Mouse (Mus musculus): ENCODE results near the gene Sema4b. TPM values are rescaled to one million over a fixed set of nuclear protein-coding genes. Genes with fewer than 3 reads are reported as not detected.

Sema4b gene
- polyA plus RNA-seq, 1 experiment from 2014 or later = 6.9 TPM

DNA sequence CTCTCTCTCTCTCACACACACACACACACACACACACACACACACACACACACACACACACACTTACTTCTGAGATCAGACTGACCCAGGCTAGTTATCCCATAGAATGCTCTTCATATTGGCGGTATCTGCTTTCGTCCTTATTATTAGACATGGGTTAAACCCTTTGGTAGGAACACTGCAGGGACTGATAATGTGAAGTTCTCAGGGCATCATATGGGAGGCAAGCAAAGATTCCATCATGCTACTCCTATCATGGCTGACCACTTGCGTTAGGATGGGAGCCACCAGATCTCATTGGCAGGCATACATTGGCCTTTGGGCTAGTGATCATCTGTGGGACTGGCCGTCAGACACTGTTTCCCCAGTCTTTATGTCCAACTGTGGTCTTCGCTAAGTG is 8.5 kb downstream of the Sema4b start:
- H3K36me3 ChIP-seq (replicated peaks; ENCODE audit: control insufficient read depth, insufficient read depth, low read depth, low read length) = no peaks in the 10 kb centered on the region
- H3K4me1 ChIP-seq (ENCODE audit: control insufficient read depth, insufficient read depth, low read length) = peaks cover 4% of the 10 kb centered on the region; the same call in 1 of the 2 replicates
- no peaks in the 10 kb centered on the region for H3K27me3 ChIP-seq (ENCODE audit: control insufficient read depth, insufficient read depth, low read length)
- H3K9me3 ChIP-seq (replicated peaks; ENCODE audit: control insufficient read depth, low read length) = no peaks in the 10 kb centered on the region
- WGBS = 88% methylated on average over 5 of the region's 5 CpGs
- H3K4me3 ChIP-seq (ENCODE audit: low read depth, low read length) = no peak overlapping the region
- no peak overlapping the region for H3K9ac ChIP-seq (replicated peaks; ENCODE audit: low read length)
- H3K4me2 ChIP-seq (ENCODE audit: low read depth, low read length) = no peak overlapping the region
- ATAC-seq (replicated peaks; ENCODE audit: insufficient number of reproducible peaks, low FRiP score, low TSS enrichment, low read depth) = no peak
- H3K27ac ChIP-seq (replicated peaks; ENCODE audit: low read depth, low read length) = no peak overlapping the region
- no peak for DNase-seq (ENCODE audit: low spot score)

DNA sequence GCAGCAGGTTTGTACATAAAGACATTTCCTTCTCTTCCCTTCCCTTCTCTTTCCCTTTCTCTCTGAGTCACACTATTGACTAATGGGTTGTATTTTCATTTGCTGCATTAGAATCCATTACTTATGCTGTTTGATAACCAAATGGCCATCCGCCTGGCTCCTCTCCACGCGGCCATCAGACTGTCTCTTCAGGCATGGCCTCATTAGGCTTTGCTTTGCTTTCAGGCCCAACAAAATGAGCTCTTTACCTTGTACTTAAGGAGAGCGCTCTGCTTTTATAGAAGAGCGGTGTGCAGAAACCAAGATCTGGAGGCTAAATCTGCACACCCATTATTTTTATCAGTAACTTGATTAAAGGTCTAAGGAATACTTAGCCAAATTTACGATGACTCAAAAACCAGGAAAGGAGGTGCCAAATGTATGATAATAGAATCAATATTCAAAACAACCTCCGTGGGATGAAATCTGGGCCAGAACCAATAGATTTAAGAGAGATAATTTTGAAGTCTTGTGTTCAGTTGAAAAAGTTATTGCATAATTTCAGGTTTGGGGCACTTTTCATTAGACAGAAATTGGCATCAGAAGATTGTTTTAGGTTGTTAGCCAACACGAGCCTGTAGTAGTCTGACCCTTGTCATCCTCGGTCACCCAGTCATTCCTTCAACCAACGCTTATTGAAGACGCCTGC is 9.1 kb downstream of the Sema4b start:
- no peak overlapping the region for H3K4me3 ChIP-seq (ENCODE audit: low read depth, low read length)
- no peaks in the 10 kb centered on the region for H3K36me3 ChIP-seq (replicated peaks; ENCODE audit: control insufficient read depth, insufficient read depth, low read depth, low read length)
- no peak overlapping the region for H3K27ac ChIP-seq (replicated peaks; ENCODE audit: low read depth, low read length)
- no peak overlapping the region for H3K9ac ChIP-seq (replicated peaks; ENCODE audit: low read length)
- no peak overlapping the region for H3K4me2 ChIP-seq (ENCODE audit: low read depth, low read length)
- DNase-seq (ENCODE audit: low spot score) = no peak
- peaks cover 4% of the 10 kb centered on the region; the same call in 1 of the 2 replicates for H3K4me1 ChIP-seq (ENCODE audit: control insufficient read depth, insufficient read depth, low read length)
- H3K27me3 ChIP-seq (ENCODE audit: control insufficient read depth, insufficient read depth, low read length) = no peaks in the 10 kb centered on the region
- no peak for ATAC-seq (replicated peaks; ENCODE audit: insufficient number of reproducible peaks, low FRiP score, low TSS enrichment, low read depth)
- 89% methylated on average over 10 of the region's 11 CpGs for WGBS
- H3K9me3 ChIP-seq (replicated peaks; ENCODE audit: control insufficient read depth, low read length) = no peaks in the 10 kb centered on the region

DNA sequence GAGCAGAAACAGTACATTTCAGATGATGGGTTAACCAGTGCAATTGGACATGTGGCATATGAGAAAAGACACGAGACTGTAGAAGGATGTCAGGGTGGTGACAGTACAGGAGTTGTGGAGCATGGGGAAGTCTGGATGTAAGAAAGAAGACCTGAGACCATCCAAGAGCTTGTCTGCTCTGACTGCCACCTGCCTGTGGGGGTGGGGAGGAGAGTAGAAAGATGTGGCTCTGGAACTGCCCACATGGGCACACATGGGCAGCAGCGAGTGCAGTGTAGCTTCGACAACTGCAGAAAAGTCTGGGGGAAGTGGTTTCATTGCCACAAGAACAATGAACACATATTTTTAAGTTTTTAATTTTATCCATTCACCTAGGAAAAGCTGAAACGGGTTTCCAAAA is 10.7 kb downstream of the Sema4b start:
- Histone ChIP-seq H3K9me3 (replicated peaks; ENCODE audit: control insufficient read depth, low read length) (no peaks in the 10 kb centered on the region), H3K9ac (replicated peaks; ENCODE audit: low read length) (no peak overlapping the region; the same call in 1 of the 2 replicates), H3K27me3 (ENCODE audit: control insufficient read depth, insufficient read depth, low read length) (no peaks in the 10 kb centered on the region), H3K27ac (replicated peaks; ENCODE audit: low read depth, low read length) (no peak overlapping the region), H3K4me1 (ENCODE audit: control insufficient read depth, insufficient read depth, low read length) (peaks cover under 1% of the 10 kb centered on the region; the same call in 1 of the 2 replicates), H3K36me3 (replicated peaks; ENCODE audit: control insufficient read depth, insufficient read depth, low read depth, low read length) (no peaks in the 10 kb centered on the region), H3K4me3 (ENCODE audit: low read depth, low read length) (peak overlapping the region; percentile 66), H3K4me2 (ENCODE audit: low read depth, low read length) (peak overlapping the region; percentile 84)
- ATAC-seq (replicated peaks; ENCODE audit: insufficient number of reproducible peaks, low FRiP score, low TSS enrichment, low read depth) = no peak
- WGBS = 16% methylated on average over 4 of the region's 4 CpGs
- DNase-seq (ENCODE audit: low spot score) = no peak

DNA sequence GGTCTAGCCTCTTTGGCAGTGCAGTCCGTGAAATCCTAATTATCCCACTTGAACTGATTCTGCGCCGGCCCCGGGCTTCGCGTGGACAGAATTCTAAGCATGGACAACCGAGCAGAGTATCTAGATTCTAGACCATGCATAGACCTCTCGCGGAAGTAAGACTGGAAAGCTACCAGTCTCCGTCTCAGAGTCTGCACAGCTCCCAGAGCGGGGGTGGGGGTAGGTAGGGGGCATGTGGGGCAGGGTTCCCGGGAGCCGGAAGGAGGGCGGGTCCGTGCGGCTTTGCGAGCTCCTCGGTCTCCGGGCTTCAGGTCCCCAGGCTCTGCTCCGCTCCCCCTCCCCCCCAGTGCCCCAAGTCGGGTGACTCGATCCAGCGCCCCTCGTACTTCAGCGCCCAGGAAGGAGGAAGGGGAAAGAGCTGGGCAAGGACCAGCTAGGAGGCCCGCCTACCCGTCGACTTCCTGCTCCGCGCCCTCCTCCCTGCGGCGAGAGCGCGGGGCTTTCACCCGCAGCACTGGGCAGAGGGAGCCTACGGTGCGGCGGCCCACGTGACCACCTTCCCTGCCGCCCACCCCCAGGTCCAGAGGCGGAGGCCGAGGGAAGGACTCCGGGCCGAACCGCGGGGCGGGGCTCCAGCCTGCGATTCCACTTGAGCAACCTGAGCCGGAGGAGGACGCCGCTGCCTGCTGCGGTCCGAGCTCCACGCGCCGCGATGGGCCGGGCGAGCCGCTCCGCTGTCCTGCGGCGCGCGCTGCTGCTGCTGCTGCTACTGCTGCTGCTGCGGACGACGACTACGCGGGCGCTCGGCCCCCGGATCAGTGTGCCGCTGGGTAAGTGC is 11.5 kb downstream of the Sema4b start:
- ATAC-seq (replicated peaks; ENCODE audit: insufficient number of reproducible peaks, low FRiP score, low TSS enrichment, low read depth) = peak; percentile 94
- Histone ChIP-seq H3K4me1 (ENCODE audit: control insufficient read depth, insufficient read depth, low read length) (no peaks in the 10 kb centered on the region), H3K27me3 (ENCODE audit: control insufficient read depth, insufficient read depth, low read length) (no peaks in the 10 kb centered on the region), H3K36me3 (replicated peaks; ENCODE audit: control insufficient read depth, insufficient read depth, low read depth, low read length) (no peaks in the 10 kb centered on the region), H3K4me2 (ENCODE audit: low read depth, low read length) (peak overlapping the region; percentile 84), H3K9ac (replicated peaks; ENCODE audit: low read length) (peak overlapping the region; percentile 83), H3K27ac (replicated peaks; ENCODE audit: low read depth, low read length) (peak overlapping the region; percentile 92), H3K9me3 (replicated peaks; ENCODE audit: control insufficient read depth, low read length) (no peaks in the 10 kb centered on the region), H3K4me3 (ENCODE audit: low read depth, low read length) (peak overlapping the region; percentile 66)
- peak; percentile 94 for DNase-seq (ENCODE audit: low spot score)
- under 1% methylated on average over 68 of the region's 74 CpGs for WGBS

DNA sequence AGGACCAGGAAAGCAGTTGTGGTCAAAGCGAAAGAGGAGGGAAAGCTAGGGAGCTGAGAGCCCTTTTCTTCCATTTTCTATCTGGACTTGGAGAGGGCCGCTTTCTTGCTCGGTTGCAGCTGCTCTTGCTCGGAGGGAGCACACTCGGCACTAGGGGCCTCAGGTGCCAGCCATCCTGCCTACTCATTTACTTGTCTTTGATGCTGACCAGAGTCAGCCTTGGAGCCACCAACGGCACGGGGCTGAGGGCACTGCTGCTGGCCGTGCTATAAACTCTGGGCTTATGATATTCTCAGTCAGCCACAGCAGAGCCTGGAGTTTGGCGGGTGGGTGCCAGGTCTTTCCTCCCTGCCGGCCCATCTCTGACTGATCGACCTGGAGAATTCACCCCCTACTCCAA is 12.2 kb downstream of the Sema4b start:
- no peaks in the 10 kb centered on the region for H3K9me3 ChIP-seq (replicated peaks; ENCODE audit: control insufficient read depth, low read length)
- H3K27ac ChIP-seq (replicated peaks; ENCODE audit: low read depth, low read length) = peak overlapping the region; percentile 92
- H3K27me3 ChIP-seq (ENCODE audit: control insufficient read depth, insufficient read depth, low read length) = no peaks in the 10 kb centered on the region
- peak overlapping the region; percentile 84 for H3K4me2 ChIP-seq (ENCODE audit: low read depth, low read length)
- H3K36me3 ChIP-seq (replicated peaks; ENCODE audit: control insufficient read depth, insufficient read depth, low read depth, low read length) = no peaks in the 10 kb centered on the region
- 1% methylated on average over 11 of the region's 11 CpGs for WGBS
- H3K4me3 ChIP-seq (ENCODE audit: low read depth, low read length) = peak overlapping the region; percentile 66
- ATAC-seq (replicated peaks; ENCODE audit: insufficient number of reproducible peaks, low FRiP score, low TSS enrichment, low read depth) (peak; percentile 14), DNase-seq (ENCODE audit: low spot score) (no peak)
- no peaks in the 10 kb centered on the region for H3K4me1 ChIP-seq (ENCODE audit: control insufficient read depth, insufficient read depth, low read length)
- peak overlapping the region; percentile 83 for H3K9ac ChIP-seq (replicated peaks; ENCODE audit: low read length)

DNA sequence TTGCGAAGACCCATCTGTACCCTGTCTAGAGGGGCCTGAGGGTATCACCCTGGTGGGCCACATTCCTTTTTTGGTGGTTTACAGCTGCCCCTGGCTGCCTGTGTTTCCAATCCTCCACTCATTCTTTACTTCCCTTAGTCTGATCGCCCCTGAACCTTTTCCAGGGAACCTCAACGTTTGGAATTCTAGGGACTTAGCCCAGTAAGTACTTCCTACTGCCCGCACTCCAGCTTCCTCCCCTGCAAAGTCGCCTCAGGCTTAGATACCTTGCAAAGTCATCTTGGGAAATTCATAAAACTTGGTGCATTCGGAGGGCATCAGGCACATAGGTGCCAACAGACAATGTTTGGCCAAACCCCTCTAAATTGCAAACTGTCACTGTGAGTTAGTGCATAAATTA is 12.6 kb downstream of the Sema4b start:
- H3K9ac ChIP-seq (replicated peaks; ENCODE audit: low read length) = peak overlapping the region; percentile 83
- ATAC-seq (replicated peaks; ENCODE audit: insufficient number of reproducible peaks, low FRiP score, low TSS enrichment, low read depth) = no peak
- peak overlapping the region; percentile 66 for H3K4me3 ChIP-seq (ENCODE audit: low read depth, low read length)
- H3K36me3 ChIP-seq (replicated peaks; ENCODE audit: control insufficient read depth, insufficient read depth, low read depth, low read length) = no peaks in the 10 kb centered on the region
- WGBS = 27% methylated on average over 6 of the region's 6 CpGs
- H3K4me2 ChIP-seq (ENCODE audit: low read depth, low read length) = peak overlapping the region; percentile 84
- H3K4me1 ChIP-seq (ENCODE audit: control insufficient read depth, insufficient read depth, low read length) = no peaks in the 10 kb centered on the region
- no peaks in the 10 kb centered on the region for H3K9me3 ChIP-seq (replicated peaks; ENCODE audit: control insufficient read depth, low read length)
- no peak for DNase-seq (ENCODE audit: low spot score)
- no peaks in the 10 kb centered on the region for H3K27me3 ChIP-seq (ENCODE audit: control insufficient read depth, insufficient read depth, low read length)
- no peak overlapping the region; the same call in 1 of the 2 replicates for H3K27ac ChIP-seq (replicated peaks; ENCODE audit: low read depth, low read length)

DNA sequence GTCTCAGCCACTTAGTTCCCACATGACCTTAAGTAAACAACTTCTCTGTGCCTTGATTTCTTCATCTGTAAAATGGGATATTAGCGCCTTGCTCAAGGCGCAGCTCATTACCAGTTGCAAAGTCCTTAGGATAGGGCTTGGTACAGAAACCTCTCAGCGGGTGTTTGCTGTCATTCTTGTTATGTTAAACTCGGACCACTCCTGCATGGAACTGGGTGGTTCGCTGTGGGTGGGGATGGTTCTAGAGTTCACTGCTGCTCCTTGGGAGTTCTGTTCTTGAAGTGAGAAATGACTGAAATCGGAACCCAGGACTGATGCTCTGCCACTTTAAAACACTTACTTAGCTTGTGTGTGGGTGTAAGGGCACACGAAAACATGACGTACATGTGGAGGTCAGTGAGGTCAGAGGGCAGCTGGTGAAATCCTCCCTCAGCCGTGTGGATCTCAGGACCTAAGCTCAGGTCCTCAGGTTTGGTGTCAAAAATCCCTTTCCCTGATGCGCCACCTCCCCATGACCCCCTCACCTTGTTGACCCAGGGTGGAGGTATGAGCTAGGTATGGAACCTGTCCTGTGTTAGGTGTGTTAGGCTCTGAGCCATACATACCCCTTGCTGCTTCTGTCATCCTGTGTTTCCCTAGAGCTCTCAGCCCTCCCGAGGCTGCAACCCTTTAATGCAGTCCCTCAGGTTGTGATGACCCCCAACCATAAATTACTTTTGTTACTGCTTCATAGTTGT is 13.4 kb downstream of the Sema4b start:
- Histone ChIP-seq H3K4me2 (ENCODE audit: low read depth, low read length) (no peak overlapping the region; the same call in 1 of the 2 replicates), H3K36me3 (replicated peaks; ENCODE audit: control insufficient read depth, insufficient read depth, low read depth, low read length) (no peaks in the 10 kb centered on the region), H3K4me1 (ENCODE audit: control insufficient read depth, insufficient read depth, low read length) (no peaks in the 10 kb centered on the region), H3K27ac (replicated peaks; ENCODE audit: low read depth, low read length) (no peak overlapping the region), H3K4me3 (ENCODE audit: low read depth, low read length) (peak overlapping the region; percentile 66; the same call in 1 of the 2 replicates), H3K9ac (replicated peaks; ENCODE audit: low read length) (no peak overlapping the region), H3K9me3 (replicated peaks; ENCODE audit: control insufficient read depth, low read length) (no peaks in the 10 kb centered on the region), H3K27me3 (ENCODE audit: control insufficient read depth, insufficient read depth, low read length) (no peaks in the 10 kb centered on the region)
- ATAC-seq (replicated peaks; ENCODE audit: insufficient number of reproducible peaks, low FRiP score, low TSS enrichment, low read depth) = no peak
- no peak for DNase-seq (ENCODE audit: low spot score)
- WGBS = 62% methylated on average over 11 of the region's 11 CpGs
